Mouse (Mus musculus): ENCODE measurements around the gene Alkbh1.

Gene Alkbh1

GRCm38 (mm10) chr12:87416690-87417089, 27.1 kb downstream of the Alkbh1 start:
- DNase-seq, result peak; percentile 66

GRCm38 (mm10) chr12:87415358-87415757, 28.5 kb downstream of the Alkbh1 start:
- no peak for DNase-seq

- peak; percentile 75 for DNase-seq
Measured at GRCm38 (mm10) chr12:87413179-87413790, 30.5 kb downstream of the Alkbh1 start.

- DNase-seq, result no peak
Measured at GRCm38 (mm10) chr12:87410999-87411398, 32.8 kb downstream of the Alkbh1 start.

- no peak for DNase-seq
Measured at GRCm38 (mm10) chr12:87409123-87409522, 34.7 kb downstream of the Alkbh1 start.

- DNase-seq, result peak; percentile 65
Measured at GRCm38 (mm10) chr12:87407869-87408605, 35.8 kb downstream of the Alkbh1 start.

- no peak for DNase-seq
Measured at GRCm38 (mm10) chr12:87405721-87406120, 38.1 kb downstream of the Alkbh1 start.

- no peak for DNase-seq
Measured at GRCm38 (mm10) chr12:87405165-87405564, 38.7 kb downstream of the Alkbh1 start.

- DNase-seq, result peak; percentile 22
Measured at GRCm38 (mm10) chr12:87401883-87402282, 41.9 kb downstream of the Alkbh1 start.

GRCm38 (mm10) chr12:87399119-87399819, 44.5 kb downstream of the Alkbh1 start:
- DNase-seq, result no peak

- DNase-seq, result no peak
Measured at GRCm38 (mm10) chr12:87397811-87398417, 45.9 kb downstream of the Alkbh1 start.

GRCm38 (mm10) chr12:87397126-87397525, 46.7 kb downstream of the Alkbh1 start:
- DNase-seq, result no peak

GRCm38 (mm10) chr12:87394316-87394715, 49.5 kb downstream of the Alkbh1 start:
- no peak for DNase-seq

- no peak for DNase-seq
Measured at GRCm38 (mm10) chr12:87393447-87394145, 50.2 kb downstream of the Alkbh1 start.

- no peak for DNase-seq
Measured at GRCm38 (mm10) chr12:87391355-87391754, 52.5 kb downstream of the Alkbh1 start.

GRCm38 (mm10) chr12:87389231-87389630, 54.6 kb downstream of the Alkbh1 start:
- no peak for DNase-seq

GRCm38 (mm10) chr12:87388122-87388774, 55.6 kb downstream of the Alkbh1 start, which contains the start of gene Sptlc2:
Gene Sptlc2, minus strand, starts transcription at chr12:87388355.
- peak; percentile 99 for DNase-seq

GRCm38 (mm10) chr12:87387171-87388121, 56.4 kb downstream of the Alkbh1 start:
- peak; percentile 26 for DNase-seq

GRCm38 (mm10) chr12:87385051-87385450, 58.8 kb downstream of the Alkbh1 start:
- no peak for DNase-seq

- DNase-seq, result no peak
Measured at GRCm38 (mm10) chr12:87381380-87381682, 62.5 kb downstream of the Alkbh1 start.

All from embryo, embryonic 11 days (tissue).